Mouse (Mus musculus) heart, postnatal 0 days (tissue): ENCODE data around the gene Il17c. TPM values are rescaled to one million over a fixed set of nuclear protein-coding genes. Genes with fewer than 3 reads are reported as not detected.

Experiments
- ATAC-seq: fragments of 200-750 bp; cut with Nextera tagmentation; 2 replicates; pipeline ENCODE4 v1.8.0; 2017; ENCODE audit warnings: low read depth, moderate number of reproducible peaks, moderate library complexity; ENCODE audit not compliant: insufficient read depth
- DNase-seq: peaks from one replicate; pipeline ENCODE4 v3.0.0-alpha.2; 2016; ENCODE audit warnings: low spot score
- H3K27ac ChIP-seq: fragments of 300-500 bp; sonication (generic); 2 replicates; pipeline ENCODE4 v1.5.1; 2014; ENCODE audit warnings: low read depth, mild to moderate bottlenecking
- H3K27me3 ChIP-seq: fragments of 300-500 bp; sonication (generic); 2 replicates; pipeline ENCODE4 v1.6.1; 2014; ENCODE audit warnings: low read length, mixed read lengths; ENCODE audit not compliant: control insufficient read depth, insufficient read depth
- H3K36me3 ChIP-seq: fragments of 300-500 bp; sonication (generic); replicated peaks from 2 replicates; pipeline ENCODE4 v1.6.1; 2014; ENCODE audit warnings: low read length, mixed read lengths; ENCODE audit not compliant: control insufficient read depth, insufficient read depth
- H3K4me1 ChIP-seq: fragments of 300-500 bp; sonication (generic); 2 replicates; pipeline ENCODE4 v1.6.1; 2014; ENCODE audit warnings: antibody characterized with exemption; ENCODE audit not compliant: control insufficient read depth, insufficient read depth
- H3K4me2 ChIP-seq: fragments of 300-500 bp; sonication (generic); 2 replicates; pipeline ENCODE4 v1.6.1; 2014; ENCODE audit warnings: low read depth, mild to moderate bottlenecking, low read length, moderate library complexity
- H3K4me3 ChIP-seq: fragments of 300-500 bp; sonication (generic); 2 replicates; pipeline ENCODE4 v1.5.1; 2014; ENCODE audit warnings: low read depth, low read length
- H3K9ac ChIP-seq: fragments of 300-500 bp; sonication (generic); replicated peaks from 2 replicates; pipeline ENCODE4 v1.6.1; 2014; ENCODE audit warnings: low read depth, low read length, mixed read lengths
- H3K9me3 ChIP-seq: fragments of 300-500 bp; sonication (generic); replicated peaks from 2 replicates; pipeline ENCODE4 v1.6.1; 2016; ENCODE audit warnings: low read length; ENCODE audit not compliant: control insufficient read depth
- CTCF ChIP-seq: IDR thresholded peaks from 2 replicates; pipeline ENCODE4 v1.5.1; 2016; ENCODE audit warnings: antibody characterized with exemption, control low read depth, low read depth
- EP300 ChIP-seq: IDR thresholded peaks from 2 replicates; pipeline ENCODE4 v1.6.1; 2016; ENCODE audit warnings: antibody characterized with exemption, low read depth
- WGBS: fragments of 180-500 bp; shearing (Covaris S2); extraction: QIAGEN DNeasy Blood & Tissue Kit; methylation state at CpG from one replicate; pipeline ENCODE4 v1.1.7; 2014; 5-methylcytosine and 5-hydroxymethylcytosine counted together
- microRNA-seq: library from miRNA; unstranded; fragments of <30 nt; microRNA quantifications from one replicate; pipeline ENCODE4, GENCODE M21; 2016
- polyA plus RNA-seq: library from polyadenylated mRNA; unstranded; fragments of >200 nt; fragmentation: Nextera tagmentation; extraction: Ambion mirVana; gene quantifications from 2 replicates; pipeline ENCODE4 v1.2.1, GENCODE M21; 2015
- total RNA-seq: library from RNA; depleted of rRNA; stranded (reverse); fragments of >200 nt; gene quantifications from 2 replicates; pipeline ENCODE4 v1.2.3, GENCODE M21; 2014; ENCODE audit warnings: low replicate concordance; rRNA removed

Il17c gene
- total and polyA plus RNA-seq, 2 experiments from 2014 or later = not detected

DNA sequence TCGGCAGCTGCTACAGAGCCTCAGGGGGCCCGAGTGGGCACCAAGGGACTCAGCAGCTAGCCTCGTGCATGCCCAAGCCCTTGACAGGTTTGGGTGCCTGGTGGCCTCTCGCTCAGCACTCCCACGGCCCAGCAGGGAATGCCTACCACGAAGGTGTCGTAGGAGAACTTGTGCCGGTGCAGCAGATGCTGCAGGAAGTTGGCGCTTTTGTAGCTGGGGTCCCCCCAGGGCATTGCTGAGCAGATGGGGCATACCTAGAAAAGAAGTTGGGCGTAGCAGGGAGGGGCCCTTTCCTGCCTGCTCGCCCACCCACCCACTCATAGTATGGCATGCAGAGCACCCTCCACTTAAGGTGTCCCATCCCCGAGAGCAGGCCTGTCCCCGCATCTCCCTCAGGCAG is 46.0 kb downstream of the Il17c start:
- no peak for ATAC-seq
- TF ChIP-seq EP300 (no peak), CTCF (no peak)

DNA sequence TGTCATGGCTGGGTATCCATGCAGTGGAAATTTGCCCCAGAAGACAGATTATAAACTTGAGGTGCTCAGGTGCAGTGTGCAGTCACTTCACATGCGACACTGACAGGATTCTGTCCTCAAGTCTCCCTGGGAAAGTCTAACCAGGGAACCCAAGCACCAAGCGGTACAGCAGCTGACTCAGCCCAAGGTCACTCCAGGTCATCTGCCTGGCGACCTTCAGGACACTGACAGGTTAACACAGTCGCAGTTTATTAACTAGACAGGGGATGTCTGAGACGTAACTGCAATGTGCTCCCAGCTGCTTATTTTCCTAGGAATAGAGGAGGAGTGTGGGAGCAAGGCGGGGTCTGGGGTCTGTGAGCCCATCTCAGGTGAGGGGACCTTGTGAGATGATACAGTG is 47.6 kb downstream of the Il17c start:
- Histone ChIP-seq H3K9ac (no peak overlapping the region), H3K4me2 (no peak overlapping the region), H3K4me3 (no peak overlapping the region), H3K27ac (no peak overlapping the region; the same call in 1 of the 2 replicates), H3K9me3 (no peaks in the 10 kb centered on the region), H3K27me3 (no peaks in the 10 kb centered on the region), H3K36me3 (peaks cover 59% of the 10 kb centered on the region), H3K4me1 (no peaks in the 10 kb centered on the region; the same call in 1 of the 2 replicates)
- TF ChIP-seq EP300 (no peak), CTCF (no peak)
- DNase-seq = no peak
- WGBS = 72% methylated on average over 6 of the region's 6 CpGs
- no peak for ATAC-seq

More for the DNA sequence above, 46.0 kb downstream of the Il17c start:
- Histone ChIP-seq H3K9me3 (no peaks in the 10 kb centered on the region), H3K27me3 (no peaks in the 10 kb centered on the region), H3K4me1 (no peaks in the 10 kb centered on the region; the same call in 1 of the 2 replicates), H3K4me2 (no peak overlapping the region), H3K4me3 (no peak overlapping the region), H3K36me3 (peaks cover 55% of the 10 kb centered on the region), H3K27ac (no peak overlapping the region), H3K9ac (no peak overlapping the region)
- DNase-seq = no peak
- WGBS = 88% methylated on average over 13 of the region's 13 CpGs

DNA sequence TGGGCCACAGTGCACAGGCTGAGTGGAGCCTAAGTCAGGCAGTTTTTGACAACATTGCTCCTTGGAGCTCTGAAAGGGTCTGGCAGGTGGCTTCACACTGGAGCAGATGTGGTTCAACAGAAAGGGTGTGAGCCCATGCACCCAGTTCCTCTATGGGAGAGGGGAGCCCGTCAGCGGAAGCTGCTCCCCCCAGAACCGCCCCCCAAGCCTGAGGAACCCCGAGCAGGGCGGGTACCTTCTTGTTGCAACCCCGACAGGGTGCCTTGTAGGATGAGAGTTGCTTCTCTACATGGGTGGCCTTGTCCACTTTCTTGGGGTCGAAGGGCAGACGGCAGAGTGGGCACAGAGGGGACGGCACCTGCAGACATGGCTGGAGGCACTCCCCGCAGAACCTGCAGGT is 48.1 kb downstream of the Il17c start:
- Histone ChIP-seq H3K9me3 (no peaks in the 10 kb centered on the region), H3K27ac (peak overlapping the region; percentile 13; the same call in 1 of the 2 replicates), H3K27me3 (no peaks in the 10 kb centered on the region), H3K4me2 (peak overlapping the region; percentile 3; the same call in 1 of the 2 replicates), H3K36me3 (peaks cover 59% of the 10 kb centered on the region), H3K4me3 (peak overlapping the region; percentile 13; the same call in 1 of the 2 replicates), H3K9ac (no peak overlapping the region), H3K4me1 (peaks cover 5% of the 10 kb centered on the region; the same call in 1 of the 2 replicates)
- 84% methylated on average over 10 of the region's 10 CpGs for WGBS
- ATAC-seq (no peak), DNase-seq (no peak)
- TF ChIP-seq EP300 (no peak), CTCF (no peak)

DNA sequence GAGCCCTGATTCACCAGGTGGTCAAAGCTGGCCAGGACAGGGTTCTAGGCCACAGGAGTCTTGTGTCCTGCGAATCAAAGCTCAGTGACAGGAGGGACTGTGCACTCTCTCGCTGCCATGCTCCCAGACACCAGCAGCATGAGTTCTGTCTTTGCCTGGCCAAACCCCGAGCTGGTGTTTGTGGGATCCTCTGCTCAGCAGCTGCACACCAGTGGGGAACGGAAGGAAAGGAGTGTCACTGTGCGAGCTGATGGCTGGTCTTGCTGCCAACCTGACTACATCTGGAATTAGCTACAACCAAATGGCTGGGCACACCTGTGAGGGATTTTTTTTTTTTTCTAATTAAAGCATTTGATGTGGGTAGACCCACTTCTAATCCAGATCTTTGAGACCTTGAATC is 48.9 kb downstream of the Il17c start:
- WGBS = 84% methylated on average over 5 of the region's 5 CpGs
- peak overlapping the region; percentile 13; the same call in 1 of the 2 replicates for H3K4me3 ChIP-seq
- H3K36me3 ChIP-seq = peaks cover 54% of the 10 kb centered on the region
- H3K4me2 ChIP-seq = peak overlapping the region; percentile 3; the same call in 1 of the 2 replicates
- DNase-seq (no peak), ATAC-seq (no peak)
- H3K27ac ChIP-seq = peak overlapping the region; percentile 13; the same call in 1 of the 2 replicates
- no peaks in the 10 kb centered on the region for H3K27me3 ChIP-seq
- H3K9me3 ChIP-seq = no peaks in the 10 kb centered on the region
- TF ChIP-seq EP300 (no peak), CTCF (no peak)
- H3K9ac ChIP-seq = no peak overlapping the region
- H3K4me1 ChIP-seq = peaks cover 6% of the 10 kb centered on the region; the same call in 1 of the 2 replicates

Small RNA genes within 50 kb of the gene (microRNA-seq; reads per million reads assigned to microRNA genes)
- gene Gm24366 = not detected

Other genes with a start within 250 kb of the Il17c start
- 28.4 and 45.3 TPM in 2 replicates for gene Zfpm1, start 139.9 kb upstream of the Il17c start, total RNA-seq
- gene Zfpm1, start 139.9 kb upstream of the Il17c start, polyA plus RNA-seq = 2.3 and 2.5 TPM in 2 replicates
- gene Trhr2, start 61.3 kb upstream of the Il17c start, total RNA-seq = not detected in 2 replicates
- not detected in 2 replicates for gene Trhr2, start 61.3 kb upstream of the Il17c start, polyA plus RNA-seq
- 8.4 and 23.1 TPM in 2 replicates for gene Zc3h18, start 45.4 kb upstream of the Il17c start, total RNA-seq
- gene Zc3h18, start 45.4 kb upstream of the Il17c start, polyA plus RNA-seq = 13.9 and 14.4 TPM in 2 replicates
- 126 and 162 TPM in 2 replicates for gene Cyba, start 10.9 kb downstream of the Il17c start, total RNA-seq
- gene Cyba, start 10.9 kb downstream of the Il17c start, polyA plus RNA-seq = 159 and 160 TPM in 2 replicates
- 5.3 and 13.3 TPM in 2 replicates for gene Mvd, start 21.4 kb downstream of the Il17c start, total RNA-seq
- gene Mvd, start 21.4 kb downstream of the Il17c start, polyA plus RNA-seq = 11.4 and 11.7 TPM in 2 replicates
- gene Snai3, start 38.7 kb downstream of the Il17c start, total RNA-seq = 1.2 TPM in 1 of 2 replicates, not detected in the other
- gene Snai3, start 38.7 kb downstream of the Il17c start, polyA plus RNA-seq = 0.61 and 1.6 TPM in 2 replicates
- 39.7 and 42.7 TPM in 2 replicates for gene Rnf166, start 54.0 kb downstream of the Il17c start, total RNA-seq
- gene Rnf166, start 54.0 kb downstream of the Il17c start, polyA plus RNA-seq = 39.4 and 45.9 TPM in 2 replicates
- 19.5 and 28.4 TPM in 2 replicates for gene Ctu2, start 54.1 kb downstream of the Il17c start, total RNA-seq
- 20.9 and 24.3 TPM in 2 replicates for gene Ctu2, start 54.1 kb downstream of the Il17c start, polyA plus RNA-seq
- 87.0 and 92.7 TPM in 2 replicates for gene Piezo1, start 129.3 kb downstream of the Il17c start, total RNA-seq
- gene Piezo1, start 129.3 kb downstream of the Il17c start, polyA plus RNA-seq = 8.0 and 10.1 TPM in 2 replicates
- 27.5 and 52.3 TPM in 2 replicates for gene Cdt1, start 146.0 kb downstream of the Il17c start, total RNA-seq
- 9.9 and 10.0 TPM in 2 replicates for gene Cdt1, start 146.0 kb downstream of the Il17c start, polyA plus RNA-seq
- gene Aprt, start 154.9 kb downstream of the Il17c start, total RNA-seq = 106 and 112 TPM in 2 replicates
- gene Aprt, start 154.9 kb downstream of the Il17c start, polyA plus RNA-seq = 104 and 119 TPM in 2 replicates
- 11.6 and 16.1 TPM in 2 replicates for gene Galns, start 189.4 kb downstream of the Il17c start, total RNA-seq
- 5.7 and 7.2 TPM in 2 replicates for gene Galns, start 189.4 kb downstream of the Il17c start, polyA plus RNA-seq
- gene Trappc2l, start 189.6 kb downstream of the Il17c start, total RNA-seq = 3.1 and 5.2 TPM in 2 replicates
- 68.8 and 70.9 TPM in 2 replicates for gene Trappc2l, start 189.6 kb downstream of the Il17c start, polyA plus RNA-seq
- gene Pabpn1l, start 200.7 kb downstream of the Il17c start, total RNA-seq = not detected in 2 replicates
- gene Pabpn1l, start 200.7 kb downstream of the Il17c start, polyA plus RNA-seq = not detected in 2 replicates